Mouse (Mus musculus) neural tube, embryonic 11.5 days (tissue): ENCODE data around the gene Mboat2. TPM values are rescaled to one million over a fixed set of nuclear protein-coding genes. Genes with fewer than 3 reads are reported as not detected.

Experiments
- ATAC-seq: fragments of 200-750 bp; cut with Nextera tagmentation; 2 replicates; pipeline ENCODE4 v1.8.0; 2017; ENCODE audit warnings: moderate number of reproducible peaks, mild to moderate bottlenecking, moderate TSS enrichment, moderate library complexity; ENCODE audit not compliant: insufficient read depth, low FRiP score, low TSS enrichment
- DNase-seq: peaks from one replicate; pipeline ENCODE4 v3.0.0-alpha.2; 2015; ENCODE audit warnings: low spot score
- H3K27ac ChIP-seq: fragments of 300-500 bp; sonication (generic); 2 replicates; pipeline ENCODE4 v1.5.1; 2014; ENCODE audit warnings: low read depth, mild to moderate bottlenecking, low read length
- H3K27me3 ChIP-seq: fragments of 300-500 bp; sonication (generic); 2 replicates; pipeline ENCODE4 v1.6.1; 2014; ENCODE audit warnings: mild to moderate bottlenecking, low read length, mixed read lengths; ENCODE audit not compliant: control insufficient read depth, insufficient read depth
- H3K36me3 ChIP-seq: fragments of 300-500 bp; sonication (generic); 2 replicates; pipeline ENCODE4 v1.6.1; 2014; ENCODE audit warnings: mild to moderate bottlenecking, low read length, moderate library complexity, mixed read lengths; ENCODE audit not compliant: control insufficient read depth, insufficient read depth
- H3K4me1 ChIP-seq: fragments of 300-500 bp; sonication (generic); 2 replicates; pipeline ENCODE4 v1.6.1; 2014; ENCODE audit warnings: low read length, mixed read lengths; ENCODE audit not compliant: control insufficient read depth, insufficient read depth
- H3K4me2 ChIP-seq: fragments of 300-500 bp; sonication (generic); 2 replicates; pipeline ENCODE4 v1.6.1; 2014; ENCODE audit warnings: low read depth, mild to moderate bottlenecking, moderate library complexity
- H3K4me3 ChIP-seq: fragments of 300-500 bp; sonication (generic); 2 replicates; pipeline ENCODE4 v1.5.1; 2014; ENCODE audit warnings: low read depth, low read length
- H3K9ac ChIP-seq: fragments of 300-500 bp; sonication (generic); 2 replicates; pipeline ENCODE4 v1.6.1; 2014; ENCODE audit warnings: mild to moderate bottlenecking, low read length
- H3K9me3 ChIP-seq: fragments of 300-500 bp; sonication (generic); 2 replicates; pipeline ENCODE4 v1.6.1; 2016; ENCODE audit warnings: low read length; ENCODE audit not compliant: control insufficient read depth
- WGBS: fragments of 180-500 bp; shearing (Covaris S2); extraction: QIAGEN DNeasy Blood & Tissue Kit; methylation state at CpG from one replicate; pipeline ENCODE4 v1.1.7; 2014; 5-methylcytosine and 5-hydroxymethylcytosine counted together
- polyA plus RNA-seq: library from polyadenylated mRNA; unstranded; fragments of >200 nt; fragmentation: Nextera tagmentation; extraction: Ambion mirVana; gene quantifications from 2 replicates; pipeline ENCODE4 v1.2.1, GENCODE M21; 2014

The Mboat2 gene
- polyA plus RNA-seq, 1 experiment from 2014 or later: 60.9 TPM

DNA sequence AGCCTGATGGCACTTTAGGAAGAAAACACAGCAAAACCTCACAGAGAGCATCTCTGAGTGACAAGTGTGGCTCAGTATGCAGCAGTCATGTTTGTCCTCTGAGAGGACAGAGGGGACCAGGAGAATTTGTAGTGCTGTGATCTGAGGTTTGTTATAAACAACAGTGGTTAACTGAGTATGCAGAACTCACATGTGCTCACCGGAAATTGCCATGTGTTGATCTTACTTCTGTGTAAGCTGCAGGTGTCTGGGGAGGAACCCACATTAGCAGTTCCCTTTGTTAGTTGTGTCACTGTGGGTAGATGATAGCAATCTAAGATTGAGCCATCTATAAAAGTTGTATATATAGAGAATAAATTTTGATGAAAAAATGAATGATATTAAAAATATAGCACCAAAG, 179.7 kb downstream of the Mboat2 start:
- DNase-seq (no peak), ATAC-seq (no peak)
- Histone ChIP-seq H3K9ac (no peak overlapping the region), H3K4me1 (no peaks in the 10 kb centered on the region), H3K9me3 (no peaks in the 10 kb centered on the region), H3K4me3 (no peak overlapping the region), H3K36me3 (peaks cover 17% of the 10 kb centered on the region), H3K27ac (no peak overlapping the region), H3K4me2 (no peak overlapping the region), H3K27me3 (no peaks in the 10 kb centered on the region)
- WGBS: 89% methylated on average over 1 of the region's 1 CpGs

DNA sequence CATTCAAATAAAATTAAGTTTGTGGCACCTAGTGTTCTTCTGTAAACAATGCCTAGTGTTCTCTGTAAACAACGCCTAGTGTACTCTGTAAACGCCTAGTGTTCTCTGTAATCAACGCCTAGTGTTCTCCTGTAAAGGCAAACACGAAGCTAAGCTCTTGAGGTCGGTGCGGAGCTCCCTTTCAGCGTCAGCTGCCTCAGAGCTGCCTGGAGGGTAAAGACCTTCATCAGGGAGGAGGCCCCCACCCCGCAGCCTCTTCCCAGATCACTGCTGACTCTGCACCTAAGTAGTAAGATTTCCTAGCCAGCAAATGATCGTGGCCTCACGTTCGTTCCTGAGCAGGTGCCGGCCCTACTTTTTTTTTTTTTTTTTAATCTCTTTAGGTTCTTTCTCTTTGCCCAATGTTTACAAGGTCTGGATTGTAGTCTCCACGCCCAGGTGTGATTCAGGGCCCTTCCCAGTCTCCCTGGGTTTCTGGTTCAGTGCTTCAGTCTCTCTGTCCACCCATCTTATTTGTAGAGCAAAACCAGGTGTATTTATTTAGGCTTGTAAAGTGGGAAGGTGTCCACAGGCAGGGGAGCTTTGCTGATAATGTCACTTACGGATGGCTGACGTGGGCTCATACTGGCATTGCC, 181.2 kb downstream of the Mboat2 start:
- Histone ChIP-seq H3K4me3 (no peak overlapping the region), H3K27ac (no peak overlapping the region), H3K4me2 (no peak overlapping the region), H3K9me3 (no peaks in the 10 kb centered on the region), H3K4me1 (no peaks in the 10 kb centered on the region), H3K36me3 (peaks cover 17% of the 10 kb centered on the region), H3K9ac (no peak overlapping the region), H3K27me3 (no peaks in the 10 kb centered on the region)
- 74% methylated on average over 15 of the region's 15 CpGs for WGBS
- ATAC-seq (no peak), DNase-seq (no peak)

DNA sequence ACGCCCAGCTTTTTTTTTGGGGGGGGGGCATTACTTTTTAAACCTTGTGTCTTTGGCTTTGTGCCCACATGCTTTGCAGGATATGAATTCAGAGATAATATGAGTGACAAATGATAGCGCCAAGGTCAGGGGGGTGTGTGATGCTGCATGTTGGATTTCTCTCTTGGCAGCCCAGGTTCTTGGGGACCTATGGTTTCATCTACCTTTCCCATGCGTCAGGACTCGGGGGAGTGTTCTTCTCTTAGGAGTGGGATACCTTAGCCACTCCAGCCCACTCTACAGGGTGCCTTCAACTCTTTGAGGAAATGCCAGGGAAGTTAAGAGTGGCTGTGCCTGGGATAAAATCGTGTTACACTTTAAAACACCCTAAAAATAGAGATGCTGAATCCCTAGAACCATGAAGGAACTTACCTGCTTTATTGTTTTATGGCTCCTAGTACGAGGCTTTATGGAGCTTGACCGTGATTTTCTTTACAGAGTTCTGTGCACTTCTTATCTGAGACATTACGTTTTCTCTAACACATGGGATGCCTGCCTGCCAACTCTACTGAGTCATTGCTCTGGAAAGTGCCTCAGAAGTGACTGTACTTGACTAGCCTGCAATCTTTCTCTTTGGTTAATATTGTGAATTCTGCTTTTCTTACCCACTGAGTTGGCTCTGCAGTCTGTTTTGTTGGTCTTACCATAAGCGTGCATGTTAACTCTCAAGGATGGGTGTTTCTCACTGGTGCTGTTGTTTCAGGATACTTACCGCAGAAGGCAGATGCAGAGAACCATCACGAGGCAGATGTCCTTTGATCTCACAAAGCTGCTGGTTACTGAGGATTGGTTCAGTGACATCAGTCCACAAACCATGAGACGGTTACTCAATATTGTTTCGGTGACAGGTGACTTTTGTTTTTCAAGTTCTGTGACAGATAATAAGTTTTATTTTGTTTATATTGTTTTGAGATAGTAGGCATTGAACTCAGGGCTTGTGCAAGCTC, 182.2 kb downstream of the Mboat2 start:
- Histone ChIP-seq H3K4me1 (no peaks in the 10 kb centered on the region), H3K9me3 (no peaks in the 10 kb centered on the region), H3K27me3 (no peaks in the 10 kb centered on the region), H3K4me2 (no peak overlapping the region), H3K36me3 (peaks cover 19% of the 10 kb centered on the region), H3K27ac (no peak overlapping the region), H3K4me3 (no peak overlapping the region), H3K9ac (no peak overlapping the region)
- DNase-seq (no peak), ATAC-seq (no peak)
- 81% methylated on average over 13 of the region's 13 CpGs for whole genome bisulfite sequencing

Other genes with a start within 250 kb of the Mboat2 start
- gene Klf11, start 179.6 kb upstream of the Mboat2 start, polyA plus RNA-seq: 14.5 and 16.0 TPM in 2 replicates
- gene Cys1, start 149.1 kb upstream of the Mboat2 start, polyA plus RNA-seq: 0.62 and 1.3 TPM in 2 replicates
- gene Rrm2, start 122.6 kb upstream of the Mboat2 start, polyA plus RNA-seq: 389 and 409 TPM in 2 replicates
- 58.1 and 64.0 TPM in 2 replicates for gene Kidins220, start 144.0 kb downstream of the Mboat2 start, polyA plus RNA-seq